Mouse (Mus musculus): Measurements from ENCODE around the gene Homer2. TPM values are rescaled to one million over a fixed set of nuclear protein-coding genes. Genes with fewer than 3 reads are reported as not detected.

The Homer2 gene
- polyA plus RNA-seq, 1 experiment from 2014 or later, result 27.0 TPM

GRCm38 (mm10) chr7:81695763-81696533 lies 11.4 kb downstream of the Homer2 start:
- H3K9ac ChIP-seq, result no peak overlapping the region
- H3K36me3 ChIP-seq, result no peaks in the 10 kb centered on the region
- H3K9me3 ChIP-seq, result no peaks in the 10 kb centered on the region
- ATAC-seq (ENCODE audit: low FRiP score), result no peak
- no peak overlapping the region for H3K27ac ChIP-seq
- no peaks in the 10 kb centered on the region; the same call in 1 of the 2 replicates for H3K4me1 ChIP-seq (replicated peaks)
- H3K27me3 ChIP-seq, result no peaks in the 10 kb centered on the region
- H3K4me3 ChIP-seq, result no peak overlapping the region
- 88% methylated on average over 16 of the region's 16 CpGs for WGBS
- no peak overlapping the region for H3K4me2 ChIP-seq

DNA sequence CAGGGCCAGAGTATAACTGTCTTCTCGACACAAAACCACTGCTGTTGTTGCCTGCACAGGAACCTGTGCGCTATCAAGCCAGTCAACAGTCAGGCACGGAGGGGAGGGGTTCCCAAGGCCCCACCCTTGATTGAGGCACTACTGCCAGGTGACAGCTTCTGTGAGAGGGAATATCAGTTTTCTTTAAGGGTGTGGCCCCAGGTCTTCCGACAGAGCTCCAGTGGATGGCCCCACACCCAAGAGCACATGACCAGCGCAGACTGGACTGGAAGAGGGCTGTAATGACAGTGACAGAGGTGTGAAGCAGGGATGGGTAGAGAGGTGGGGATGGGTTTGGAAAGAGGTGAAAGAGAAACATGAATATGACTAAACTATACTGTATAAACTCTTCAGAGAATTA lies 16.3 kb downstream of the Homer2 start:
- Histone ChIP-seq H3K4me3 (no peak overlapping the region), H3K4me2 (no peak overlapping the region), H3K4me1 (replicated peaks) (peaks cover 8% of the 10 kb centered on the region), H3K9me3 (no peaks in the 10 kb centered on the region), H3K36me3 (no peaks in the 10 kb centered on the region), H3K27me3 (no peaks in the 10 kb centered on the region), H3K9ac (no peak overlapping the region), H3K27ac (no peak overlapping the region)
- 91% methylated on average over 5 of the region's 5 CpGs for WGBS
- ATAC-seq (ENCODE audit: low FRiP score), result peak; percentile 29; the same call in 1 of the 2 replicates

GRCm38 (mm10) chr7:81689116-81689681 lies 18.1 kb downstream of the Homer2 start:
- no peak overlapping the region for H3K9ac ChIP-seq
- no peaks in the 10 kb centered on the region for H3K27me3 ChIP-seq
- no peak overlapping the region for H3K4me2 ChIP-seq
- peaks cover 18% of the 10 kb centered on the region for H3K4me1 ChIP-seq (replicated peaks)
- H3K4me3 ChIP-seq, result no peak overlapping the region
- no peaks in the 10 kb centered on the region for H3K9me3 ChIP-seq
- H3K36me3 ChIP-seq, result no peaks in the 10 kb centered on the region
- ATAC-seq (ENCODE audit: low FRiP score), result no peak
- 37% methylated on average over 8 of the region's 8 CpGs for WGBS
- H3K27ac ChIP-seq, result peak overlapping the region; percentile 52

DNA sequence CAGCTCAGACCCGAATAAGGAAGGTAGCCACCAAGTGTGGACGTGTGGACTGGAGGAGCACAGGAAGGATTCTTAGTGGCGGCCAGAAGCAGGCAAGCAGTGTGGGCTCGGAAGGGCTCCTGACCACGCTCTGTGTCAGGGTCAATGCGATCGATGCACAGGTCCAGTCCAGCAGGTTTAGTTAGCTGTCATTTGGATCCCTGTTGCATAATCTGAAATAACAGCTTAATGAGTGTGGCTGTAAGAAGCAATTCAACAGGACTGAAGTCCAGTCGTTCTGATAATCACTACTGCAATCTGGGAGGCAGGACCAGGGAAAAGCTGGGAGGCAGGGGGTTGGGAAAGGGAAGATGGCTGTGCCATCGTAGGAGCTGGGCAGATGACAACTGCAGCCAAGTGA lies 18.9 kb downstream of the Homer2 start:
- no peak overlapping the region for H3K27ac ChIP-seq
- H3K4me2 ChIP-seq, result no peak overlapping the region
- no peak for ATAC-seq (ENCODE audit: low FRiP score)
- no peaks in the 10 kb centered on the region for H3K9me3 ChIP-seq
- no peak overlapping the region for H3K4me3 ChIP-seq
- no peak overlapping the region for H3K9ac ChIP-seq
- WGBS, result 86% methylated on average over 9 of the region's 9 CpGs
- no peaks in the 10 kb centered on the region for H3K27me3 ChIP-seq
- no peaks in the 10 kb centered on the region for H3K36me3 ChIP-seq
- H3K4me1 ChIP-seq (replicated peaks), result peaks cover 19% of the 10 kb centered on the region

GRCm38 (mm10) chr7:81687684-81688316 lies 19.5 kb downstream of the Homer2 start:
- no peak for ATAC-seq (ENCODE audit: low FRiP score)
- Histone ChIP-seq H3K9ac (no peak overlapping the region), H3K4me2 (no peak overlapping the region), H3K4me1 (replicated peaks) (peaks cover 19% of the 10 kb centered on the region), H3K9me3 (no peaks in the 10 kb centered on the region), H3K27me3 (no peaks in the 10 kb centered on the region), H3K4me3 (no peak overlapping the region), H3K36me3 (no peaks in the 10 kb centered on the region), H3K27ac (no peak overlapping the region)
- 91% methylated on average over 6 of the region's 6 CpGs for WGBS

DNA sequence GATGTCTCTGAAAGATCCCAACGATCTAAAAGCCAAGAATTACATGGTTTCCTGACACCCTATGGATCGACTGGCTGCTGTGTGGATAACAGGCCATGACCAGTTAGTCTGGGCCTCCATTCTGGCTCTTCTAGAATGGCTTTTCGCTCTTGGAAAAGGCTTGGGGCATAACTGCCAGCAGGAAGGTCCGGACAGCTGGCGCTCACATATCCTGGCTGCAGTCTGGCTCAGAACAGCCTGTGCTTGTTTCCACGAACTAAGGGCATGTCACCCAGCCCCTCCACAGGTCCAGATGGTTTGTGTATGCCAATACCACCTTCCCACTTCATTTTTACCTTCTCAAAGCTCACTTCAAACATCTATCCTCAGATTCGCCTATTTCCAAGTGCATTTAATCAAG lies 22.0 kb downstream of the Homer2 start:
- Histone ChIP-seq H3K27me3 (no peaks in the 10 kb centered on the region), H3K9ac (no peak overlapping the region), H3K9me3 (no peaks in the 10 kb centered on the region), H3K4me3 (no peak overlapping the region), H3K27ac (no peak overlapping the region), H3K4me2 (no peak overlapping the region), H3K36me3 (no peaks in the 10 kb centered on the region), H3K4me1 (replicated peaks) (peaks cover 19% of the 10 kb centered on the region)
- no peak for ATAC-seq (ENCODE audit: low FRiP score)
- WGBS, result 84% methylated on average over 7 of the region's 7 CpGs

DNA sequence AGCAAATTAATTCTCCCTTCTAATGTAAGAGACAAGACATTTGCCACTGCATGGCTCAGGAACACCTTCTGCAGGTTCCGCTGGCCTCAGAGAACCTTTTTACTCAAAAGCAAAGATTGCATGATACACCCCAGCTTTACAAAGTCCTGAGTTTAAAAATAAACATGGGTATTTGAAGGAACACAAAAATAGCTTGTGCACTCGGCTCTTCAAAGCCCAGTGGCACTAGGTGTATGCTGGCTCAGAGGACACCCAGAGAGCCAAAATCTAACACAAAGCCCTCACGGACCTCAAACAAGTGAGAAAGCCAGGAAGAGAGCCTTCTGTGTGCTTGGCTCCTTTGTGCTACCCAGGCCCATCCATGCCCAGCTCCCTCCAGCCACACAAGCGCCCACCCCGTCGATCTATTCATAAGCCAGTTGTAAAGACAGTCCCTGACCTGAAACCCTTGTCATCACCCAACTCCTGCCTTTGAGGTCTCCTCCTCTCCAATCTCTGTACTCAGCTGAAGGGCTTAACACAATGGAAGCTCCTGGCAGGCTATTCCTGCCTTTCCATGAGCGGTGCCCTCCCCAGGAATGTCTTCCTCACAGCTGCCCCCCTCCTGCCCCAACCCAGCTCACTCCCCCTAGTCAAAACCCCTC lies 23.4 kb downstream of the Homer2 start:
- H3K27ac ChIP-seq, result no peak overlapping the region
- H3K36me3 ChIP-seq, result no peaks in the 10 kb centered on the region
- H3K9me3 ChIP-seq, result no peaks in the 10 kb centered on the region
- peaks cover 10% of the 10 kb centered on the region; the same call in 1 of the 2 replicates for H3K4me1 ChIP-seq (replicated peaks)
- no peaks in the 10 kb centered on the region for H3K27me3 ChIP-seq
- H3K4me3 ChIP-seq, result no peak overlapping the region
- ATAC-seq (ENCODE audit: low FRiP score), result no peak
- WGBS, result 72% methylated on average over 7 of the region's 7 CpGs
- no peak overlapping the region for H3K9ac ChIP-seq
- no peak overlapping the region for H3K4me2 ChIP-seq

DNA sequence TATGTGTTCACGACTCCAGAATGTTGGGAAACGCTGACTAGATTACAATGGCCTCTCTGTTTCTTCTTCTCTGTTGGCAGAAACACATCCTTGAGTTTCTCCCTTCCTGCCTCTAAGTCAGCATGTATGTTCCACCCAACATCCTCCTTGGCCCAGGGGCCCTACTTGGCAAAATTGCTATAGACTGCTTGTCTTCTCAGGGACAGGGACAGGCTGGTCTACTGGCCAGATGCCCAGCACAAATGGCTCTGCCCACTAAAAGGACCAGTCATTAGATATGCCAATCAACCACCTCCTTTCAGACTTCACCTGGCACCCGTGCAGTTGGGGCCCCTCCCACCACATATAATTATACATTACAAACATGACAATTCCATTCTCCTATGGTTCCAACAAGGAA lies 25.9 kb downstream of the Homer2 start:
- H3K4me3 ChIP-seq, result no peak overlapping the region
- no peak overlapping the region for H3K27ac ChIP-seq
- no peak overlapping the region for H3K9ac ChIP-seq
- no peaks in the 10 kb centered on the region for H3K9me3 ChIP-seq
- 0 out of 2 replicates have a peak, but pooled peaks cover 10% of the 10 kb centered on the region for H3K4me1 ChIP-seq (replicated peaks)
- WGBS, result 65% methylated on average over 3 of the region's 3 CpGs
- H3K27me3 ChIP-seq, result no peaks in the 10 kb centered on the region
- H3K36me3 ChIP-seq, result no peaks in the 10 kb centered on the region
- ATAC-seq (ENCODE audit: low FRiP score), result no peak
- no peak overlapping the region for H3K4me2 ChIP-seq

DNA sequence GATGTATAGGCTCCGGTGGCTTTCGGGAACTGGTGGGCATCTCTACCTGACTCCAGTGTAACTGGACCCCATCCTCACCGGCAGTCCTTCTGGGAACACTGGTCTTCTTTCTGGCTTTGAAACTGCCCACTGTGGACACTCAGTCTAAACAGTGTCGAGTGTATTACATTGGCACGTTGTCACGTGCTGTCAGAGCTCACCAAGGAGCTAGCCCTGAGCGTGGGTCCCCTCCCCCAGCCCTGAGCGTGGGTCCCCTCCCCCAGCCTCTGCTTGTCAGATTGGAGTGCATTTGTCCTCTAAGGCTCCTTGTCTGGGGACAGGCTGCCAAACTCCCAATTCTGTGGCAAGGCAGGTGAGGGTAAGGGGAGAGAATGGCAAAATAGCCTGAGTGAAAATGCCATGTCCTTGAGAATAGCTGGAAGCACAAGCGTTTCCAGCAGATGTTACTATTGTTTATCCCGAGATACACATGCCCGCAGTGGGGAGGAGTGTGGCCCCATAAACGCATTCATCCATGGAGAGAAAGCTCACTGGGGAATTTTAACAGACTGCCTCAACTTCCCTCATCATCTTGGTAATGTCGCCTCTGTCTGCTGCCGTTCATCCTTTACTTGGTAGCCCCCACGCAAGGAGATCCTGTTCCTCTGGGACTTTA lies 33.8 kb downstream of the Homer2 start:
- Histone ChIP-seq H3K36me3 (no peaks in the 10 kb centered on the region), H3K27ac (peak overlapping the region; percentile 88), H3K27me3 (no peaks in the 10 kb centered on the region), H3K4me1 (replicated peaks) (peaks cover 15% of the 10 kb centered on the region), H3K4me2 (peak overlapping the region; percentile 30), H3K9ac (no peak overlapping the region), H3K9me3 (no peaks in the 10 kb centered on the region), H3K4me3 (no peak overlapping the region)
- 38% methylated on average over 15 of the region's 15 CpGs for WGBS
- ATAC-seq (ENCODE audit: low FRiP score), result peak; percentile 89

DNA sequence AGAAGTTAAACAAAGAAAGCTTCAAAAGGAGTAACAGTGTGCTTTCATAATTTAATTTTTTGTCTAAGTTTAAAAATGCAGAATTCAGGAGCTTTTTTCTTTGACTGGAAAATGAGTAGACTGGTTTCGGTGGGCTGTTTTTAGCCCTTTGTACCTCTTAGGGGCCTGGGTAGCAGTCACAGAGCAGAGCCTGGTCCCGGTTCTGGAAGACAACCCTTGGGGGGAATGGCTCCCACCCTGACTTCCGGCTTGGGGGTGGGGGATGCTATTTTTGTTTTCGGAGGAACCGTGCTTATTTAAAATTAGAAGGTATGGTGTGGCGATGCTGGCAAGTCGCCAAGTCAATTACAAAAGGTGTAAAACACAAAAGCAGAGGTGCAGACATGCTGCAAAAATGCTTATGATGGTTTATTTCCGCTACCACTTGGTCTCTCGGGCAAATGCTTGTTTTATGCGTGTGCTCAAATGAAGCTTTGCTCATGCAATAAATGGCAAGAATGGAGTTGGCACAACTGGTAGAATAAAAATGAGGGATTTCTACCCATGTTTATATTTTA lies 34.5 kb downstream of the Homer2 start:
- Histone ChIP-seq H3K4me1 (replicated peaks) (peaks cover 15% of the 10 kb centered on the region), H3K27ac (peak overlapping the region; percentile 88), H3K27me3 (no peaks in the 10 kb centered on the region), H3K36me3 (no peaks in the 10 kb centered on the region), H3K4me2 (no peak overlapping the region), H3K4me3 (no peak overlapping the region), H3K9ac (no peak overlapping the region), H3K9me3 (no peaks in the 10 kb centered on the region)
- WGBS, result 64% methylated on average over 10 of the region's 10 CpGs
- ATAC-seq (ENCODE audit: low FRiP score), result no peak

DNA sequence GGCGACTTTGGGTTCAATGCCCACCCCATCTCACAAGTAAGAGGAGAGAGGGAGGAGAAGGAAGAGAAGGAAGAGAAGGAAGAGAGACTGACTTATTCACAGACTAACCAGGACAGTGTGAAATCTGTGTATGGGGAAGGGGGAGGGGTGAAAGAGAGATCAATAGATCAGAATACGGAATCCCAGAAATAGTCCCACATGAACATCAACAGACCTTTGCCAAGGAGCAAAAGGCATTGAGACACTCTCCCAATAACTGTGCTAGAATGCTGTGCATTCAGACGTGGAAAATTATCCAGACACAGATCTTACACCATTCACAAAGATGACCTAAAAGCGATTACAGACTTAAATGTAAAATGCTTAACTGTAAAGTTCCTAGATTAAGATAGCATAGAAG lies 40.2 kb downstream of the Homer2 start:
- no peaks in the 10 kb centered on the region for H3K9me3 ChIP-seq
- WGBS, result 86% methylated on average over 4 of the region's 4 CpGs

GRCm38 (mm10) chr7:81666585-81666984 lies 40.7 kb downstream of the Homer2 start:
- H3K9ac ChIP-seq, result no peak overlapping the region
- no peak overlapping the region for H3K4me2 ChIP-seq
- no peaks in the 10 kb centered on the region for H3K27me3 ChIP-seq
- H3K4me1 ChIP-seq (replicated peaks), result no peaks in the 10 kb centered on the region; the same call in 1 of the 2 replicates
- 87% methylated on average over 9 of the region's 9 CpGs for WGBS
- no peak for ATAC-seq (ENCODE audit: low FRiP score)
- H3K27ac ChIP-seq, result no peak overlapping the region
- no peak overlapping the region for H3K4me3 ChIP-seq
- no peaks in the 10 kb centered on the region for H3K9me3 ChIP-seq
- H3K36me3 ChIP-seq, result no peaks in the 10 kb centered on the region

More for the DNA sequence above, 40.2 kb downstream of the Homer2 start:
- no peak overlapping the region for H3K4me2 ChIP-seq
- H3K36me3 ChIP-seq, result no peaks in the 10 kb centered on the region
- no peaks in the 10 kb centered on the region for H3K27me3 ChIP-seq
- H3K27ac ChIP-seq, result no peak overlapping the region
- no peak overlapping the region for H3K4me3 ChIP-seq
- no peak overlapping the region for H3K9ac ChIP-seq
- H3K4me1 ChIP-seq (replicated peaks), result no peaks in the 10 kb centered on the region; the same call in 1 of the 2 replicates
- ATAC-seq (ENCODE audit: low FRiP score), result no peak

All from hindbrain, embryonic 13.5 days (tissue).